Mouse (Mus musculus): ENCODE data around the gene Fiz1. TPM values are rescaled to one million over a fixed set of nuclear protein-coding genes. Genes with fewer than 3 reads are reported as not detected.
A peak's percentile ranks its signal among the peaks of the same experiment; 100 is the strongest.

Fiz1 gene
- 20.0 and 21.1 TPM in 2 replicates for total RNA-seq (2017)

DNA sequence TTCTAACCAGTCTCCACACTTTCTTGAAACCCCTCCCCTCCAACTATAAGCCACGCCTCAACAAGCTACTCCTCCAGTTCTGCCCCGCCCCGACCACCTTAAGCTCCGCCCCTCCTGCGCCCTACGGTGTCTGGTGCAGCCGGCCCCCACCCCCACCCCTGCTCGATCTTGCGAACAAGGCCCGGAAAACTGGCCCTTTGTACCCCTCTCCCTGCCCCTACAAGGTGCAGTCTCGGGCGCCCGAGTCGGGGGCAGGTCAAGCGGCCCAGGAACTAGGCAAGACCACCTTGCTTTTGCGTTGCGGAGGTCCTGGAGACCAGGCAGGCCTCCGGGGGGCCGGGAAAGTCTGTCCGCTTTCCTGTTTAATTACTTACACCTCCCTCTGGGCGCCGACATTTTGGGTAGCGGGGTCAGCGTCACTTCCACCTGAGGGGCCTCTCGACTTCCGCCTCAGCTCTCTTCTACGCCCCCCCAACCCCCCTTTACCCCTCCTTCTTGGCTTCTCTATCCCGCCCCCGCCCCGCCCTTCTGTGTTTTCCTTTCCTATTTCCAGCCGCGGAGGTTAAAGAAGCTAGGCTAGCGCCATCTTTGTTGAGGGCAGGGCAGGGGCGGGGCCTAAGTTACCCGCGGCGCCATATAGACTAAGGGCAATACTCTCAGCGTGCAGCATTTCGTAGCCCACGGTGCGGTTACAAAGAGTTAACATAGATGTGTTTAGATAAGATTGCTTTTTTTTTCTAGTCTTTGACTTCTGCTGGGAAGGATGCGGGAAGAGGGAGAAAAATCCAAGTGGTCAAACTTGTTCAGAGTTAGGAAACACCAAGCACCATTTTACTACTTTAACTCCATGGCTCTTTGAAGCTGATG, at the start of gene Fiz1, which contains the start of gene Zfp524:
TSS of gene Fiz1 (minus strand) at position 447 of the 867 bp plus-strand sequence.
TSS of gene Zfp524 (plus strand) at position 165 of the 867 bp plus-strand sequence.
- ATAC-seq (replicated peaks; ENCODE audit: low read depth, poor library complexity, severe bottlenecking): peak; percentile 64

DNA sequence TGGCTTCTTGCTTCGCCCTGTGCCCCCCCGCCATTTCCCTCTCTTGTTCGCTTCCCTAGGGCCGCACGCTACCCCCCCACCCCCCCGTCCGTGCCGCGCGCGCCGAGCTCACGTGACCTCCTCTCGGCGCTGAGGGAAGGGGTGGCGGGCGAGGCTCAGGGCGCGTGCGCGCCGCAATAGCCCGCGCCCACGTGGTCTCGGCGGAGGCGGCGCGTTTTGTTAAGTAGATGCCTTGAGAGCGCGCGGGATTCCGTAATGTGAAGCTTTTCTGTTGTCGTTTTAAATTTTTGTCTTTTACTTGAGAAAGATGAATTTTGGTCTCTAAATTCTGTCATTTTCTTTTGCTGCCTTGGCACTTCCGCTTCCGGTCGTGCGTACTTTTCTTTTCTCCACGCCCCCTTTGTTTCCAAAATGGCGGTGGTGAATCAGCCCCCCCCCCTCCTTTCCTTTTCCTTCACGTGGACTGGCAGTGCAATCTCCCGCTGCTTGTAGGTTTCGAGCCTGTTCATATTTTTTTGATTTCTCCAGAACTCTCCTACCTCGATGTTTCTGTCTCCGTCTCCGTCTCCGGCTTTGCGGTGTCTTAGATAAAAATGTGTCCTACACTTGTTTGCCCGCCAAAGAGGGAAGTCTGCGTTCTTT, 48.0 kb upstream of the Fiz1 start:
- ATAC-seq (replicated peaks; ENCODE audit: low read depth, poor library complexity, severe bottlenecking): no peak

DNA sequence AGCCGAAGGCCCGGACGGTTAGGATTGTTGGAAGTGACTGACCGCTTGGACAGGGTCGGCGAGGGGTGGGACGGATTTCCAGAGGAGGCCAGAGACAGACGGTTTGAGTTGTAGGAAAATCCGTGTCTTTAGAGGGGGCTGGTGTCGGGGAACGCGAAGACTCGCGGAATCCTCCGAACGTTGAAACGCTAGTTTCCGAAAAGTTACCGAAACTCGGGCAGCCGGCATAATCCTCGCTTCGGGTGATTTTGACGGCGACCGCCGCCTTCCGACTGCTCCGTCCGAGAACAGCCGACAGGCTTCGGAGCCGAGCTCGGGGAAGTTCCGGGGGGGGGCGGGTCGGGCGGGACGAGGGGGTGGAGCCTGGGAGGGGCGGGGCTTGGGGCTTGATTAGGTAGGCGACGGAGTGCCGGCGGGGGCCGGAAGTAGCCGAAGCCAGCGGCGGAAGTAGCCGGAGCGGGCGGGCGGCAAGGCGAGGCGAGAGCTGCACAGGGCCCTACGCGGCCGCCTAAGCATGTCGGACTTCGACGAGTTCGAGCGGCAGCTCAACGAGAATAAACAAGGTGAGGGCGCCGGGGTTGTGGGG, 47.4 kb upstream of the Fiz1 start, which contains the start of gene U2af2:
TSS of gene U2af2 (plus strand) at position 370 of the 586 bp plus-strand sequence.
- ATAC-seq (replicated peaks; ENCODE audit: low read depth, poor library complexity, severe bottlenecking): peak; percentile 23

- peak; percentile 63 for ATAC-seq (replicated peaks; ENCODE audit: low read depth, poor library complexity, severe bottlenecking)
These were observed 46.7 kb upstream of the Fiz1 start for GRCm38 (mm10) chr7:5060944-5061773.

GRCm38 (mm10) chr7:5060239-5060731, 45.8 kb upstream of the Fiz1 start:
- peak; percentile 27; the same call in 1 of the 2 replicates for ATAC-seq (replicated peaks; ENCODE audit: low read depth, poor library complexity, severe bottlenecking)

DNA sequence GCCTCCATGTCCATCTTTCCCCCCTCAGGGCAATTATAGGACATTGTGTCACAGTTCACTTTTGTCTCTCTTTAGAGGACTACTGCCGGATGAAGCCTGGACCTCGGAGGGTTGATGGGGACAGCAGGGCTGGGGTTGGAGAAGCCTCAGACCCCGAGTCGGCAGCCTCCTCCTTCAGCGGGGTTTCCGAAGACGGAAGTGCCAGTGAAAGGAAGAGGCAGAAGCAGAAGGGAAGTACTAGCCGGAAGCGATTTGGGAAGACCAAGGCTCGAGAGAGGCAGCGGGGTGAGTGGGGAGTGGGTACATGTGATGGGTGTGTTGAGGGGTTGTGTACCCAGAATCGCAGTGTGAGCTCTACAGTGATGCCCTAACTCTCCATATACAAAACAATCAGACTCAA, 44.9 kb upstream of the Fiz1 start:
- no peak for ATAC-seq (replicated peaks; ENCODE audit: low read depth, poor library complexity, severe bottlenecking)

- ATAC-seq (replicated peaks; ENCODE audit: low read depth, poor library complexity, severe bottlenecking): no peak
These were observed 44.1 kb upstream of the Fiz1 start for GRCm38 (mm10) chr7:5058631-5059030.

DNA sequence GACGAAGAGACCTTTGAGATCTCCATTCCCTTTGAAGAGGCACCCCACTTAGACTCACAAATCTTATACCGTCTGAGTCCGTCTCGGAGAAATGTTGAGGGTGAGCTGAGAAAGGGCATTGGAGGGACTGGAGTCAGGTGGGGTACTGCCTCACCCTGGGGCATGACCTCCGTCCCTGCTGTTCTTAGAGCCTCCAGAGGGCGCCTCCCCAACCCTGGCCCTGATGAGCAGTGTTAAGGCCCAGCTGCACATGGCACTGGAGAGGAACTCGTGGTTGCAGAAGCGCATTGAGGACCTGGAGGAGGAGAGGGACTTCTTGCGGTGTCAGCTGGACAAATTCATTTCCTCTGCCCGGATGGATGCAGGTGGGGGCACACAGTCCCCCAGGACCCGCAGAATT, 43.3 kb upstream of the Fiz1 start:
- ATAC-seq (replicated peaks; ENCODE audit: low read depth, poor library complexity, severe bottlenecking): 0 out of 2 replicates have a peak, but pooled peaks have one; percentile 11

DNA sequence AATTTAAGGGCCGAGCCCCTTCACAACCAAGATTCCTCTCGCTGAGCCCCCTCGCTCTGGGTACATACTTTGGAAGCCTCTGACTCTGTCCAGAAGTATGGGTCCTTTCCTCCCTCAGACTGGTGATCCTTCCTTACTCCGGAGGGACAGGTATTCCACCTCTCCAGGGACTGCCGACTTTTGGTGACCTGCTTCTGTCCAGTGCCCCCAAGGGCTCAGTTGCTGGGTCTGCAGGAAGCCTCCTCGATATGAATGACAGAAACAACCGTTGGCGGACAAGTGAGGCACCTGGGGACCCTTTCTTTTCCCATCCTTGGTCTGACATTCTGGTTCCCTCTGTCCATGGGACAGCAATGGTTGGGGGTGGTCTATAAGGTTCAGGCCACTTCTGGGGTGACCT, 42.9 kb upstream of the Fiz1 start:
- no peak for ATAC-seq (replicated peaks; ENCODE audit: low read depth, poor library complexity, severe bottlenecking)

DNA sequence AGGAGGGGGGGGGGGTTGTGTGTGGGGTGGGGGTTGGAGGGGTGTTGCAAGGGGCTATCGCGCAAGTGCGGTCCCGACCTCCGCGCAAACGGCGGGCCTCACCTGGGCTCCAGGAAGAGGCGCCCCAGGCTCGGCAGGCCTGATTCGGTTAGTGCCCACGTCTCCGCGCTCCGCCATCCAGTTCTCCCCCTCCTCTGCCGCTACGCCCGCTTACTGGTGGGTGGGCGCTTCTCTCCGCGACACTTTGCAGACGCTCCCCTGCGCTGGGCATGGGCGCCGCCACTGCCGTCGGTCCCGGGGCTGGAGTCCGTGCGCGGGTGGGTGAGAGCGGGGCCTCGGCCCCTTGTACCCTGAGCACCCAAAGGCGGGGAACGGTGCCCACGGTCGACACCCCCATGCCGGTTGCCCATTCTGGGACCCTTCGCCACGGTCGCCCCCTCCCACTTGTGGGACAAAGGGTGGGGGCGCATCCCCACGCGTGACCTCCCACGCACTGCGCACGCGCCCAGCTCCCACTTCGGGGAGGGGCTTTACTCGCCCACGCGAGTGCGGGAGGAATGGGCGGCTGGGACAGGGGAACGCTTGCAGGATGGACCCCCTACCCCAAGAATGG, 42.3 kb upstream of the Fiz1 start:
- ATAC-seq (replicated peaks; ENCODE audit: low read depth, poor library complexity, severe bottlenecking): no peak

GRCm38 (mm10) chr7:5053456-5054179, 39.1 kb upstream of the Fiz1 start:
- ATAC-seq (replicated peaks; ENCODE audit: low read depth, poor library complexity, severe bottlenecking): 0 out of 2 replicates have a peak, but pooled peaks have one; percentile 9

DNA sequence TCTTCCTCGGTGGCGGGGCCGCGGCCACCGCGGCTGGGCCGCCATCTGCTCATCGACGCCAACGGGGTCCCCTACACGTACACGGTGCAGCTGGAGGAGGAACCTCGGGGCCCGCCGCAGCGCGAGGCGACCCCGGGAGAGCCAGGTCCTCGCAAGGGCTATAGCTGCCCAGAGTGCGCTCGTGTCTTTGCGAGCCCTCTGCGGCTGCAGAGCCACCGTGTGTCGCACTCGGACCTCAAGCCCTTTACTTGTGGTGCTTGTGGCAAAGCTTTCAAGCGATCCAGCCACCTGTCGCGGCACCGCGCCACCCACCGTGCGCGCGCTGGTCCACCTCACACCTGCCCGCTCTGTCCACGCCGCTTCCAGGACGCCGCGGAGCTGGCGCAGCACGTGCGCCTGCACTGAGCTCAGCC, 38.4 kb upstream of the Fiz1 start:
- no peak for ATAC-seq (replicated peaks; ENCODE audit: low read depth, poor library complexity, severe bottlenecking)

DNA sequence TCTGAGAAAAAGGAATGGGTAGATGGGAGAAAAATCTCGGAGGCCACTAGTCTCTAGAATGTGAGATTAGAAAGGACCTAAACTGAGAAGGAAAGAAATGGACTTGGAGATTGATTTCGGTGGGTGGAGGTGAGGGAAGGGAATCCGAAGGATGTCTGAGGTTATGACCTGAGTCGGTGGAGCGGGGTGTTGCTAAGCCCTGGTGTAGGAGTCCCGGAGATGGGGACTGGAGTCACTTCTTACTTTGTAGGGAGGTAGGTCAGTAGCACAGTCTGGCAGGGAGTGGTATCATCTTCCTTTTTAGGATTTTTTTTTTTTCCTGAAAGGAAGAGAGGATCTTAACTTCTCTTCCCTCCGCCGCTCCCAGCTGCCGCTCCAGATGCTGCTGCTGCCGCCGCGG, 37.9 kb upstream of the Fiz1 start:
- no peak for ATAC-seq (replicated peaks; ENCODE audit: low read depth, poor library complexity, severe bottlenecking)

- ATAC-seq (replicated peaks; ENCODE audit: low read depth, poor library complexity, severe bottlenecking): peak; percentile 62
These were observed 37.0 kb upstream of the Fiz1 start, which contains the start of gene Zfp580 for GRCm38 (mm10) chr7:5051193-5052192. Gene Zfp580 (plus strand): TSS chr7:5051538.

DNA sequence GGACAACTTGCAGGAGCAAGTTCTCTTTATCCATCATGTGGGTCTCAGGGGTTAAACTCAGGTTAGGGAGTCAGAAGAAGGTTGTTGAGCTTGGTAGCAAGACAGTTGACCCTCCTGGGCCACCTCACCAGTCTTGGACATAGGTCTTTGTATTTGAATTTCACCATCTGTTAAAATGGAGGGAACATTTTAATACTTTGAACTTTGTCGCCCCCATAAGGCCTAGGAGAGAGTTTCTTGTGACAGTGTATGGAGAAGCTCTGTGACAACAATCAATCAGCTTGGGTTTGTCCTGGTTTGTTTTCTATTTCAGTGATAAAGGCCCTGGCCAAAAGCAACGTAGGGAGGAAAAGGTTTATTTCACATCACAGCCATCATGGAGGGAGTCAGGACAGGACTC, 32.8 kb upstream of the Fiz1 start:
- ATAC-seq (replicated peaks; ENCODE audit: low read depth, poor library complexity, severe bottlenecking): peak; percentile 63

DNA sequence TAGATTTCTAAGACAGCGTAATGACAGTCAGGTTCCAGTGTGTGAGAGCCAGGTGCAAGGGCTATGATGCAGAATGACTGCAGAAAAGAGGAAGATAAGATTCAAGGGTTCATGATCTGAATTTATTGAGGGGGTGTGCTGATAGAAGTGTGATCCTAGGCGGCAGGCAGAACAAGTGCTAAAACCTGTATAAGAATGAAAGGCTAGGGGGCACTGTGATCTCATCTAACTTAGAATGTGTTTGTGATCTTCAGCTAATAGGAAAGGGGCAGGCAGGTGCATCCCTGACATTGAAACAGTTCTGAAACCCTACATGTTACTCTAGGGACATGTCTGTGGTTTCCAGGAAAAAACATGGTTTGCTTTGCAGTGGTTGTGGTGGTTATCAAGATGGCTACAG, 31.6 kb upstream of the Fiz1 start:
- ATAC-seq (replicated peaks; ENCODE audit: low read depth, poor library complexity, severe bottlenecking): no peak

- ATAC-seq (replicated peaks; ENCODE audit: low read depth, poor library complexity, severe bottlenecking): peak; percentile 24; the same call in 1 of the 2 replicates
These were observed 30.5 kb upstream of the Fiz1 start for GRCm38 (mm10) chr7:5044981-5045380.
